Mouse (Mus musculus): ENCODE data around the gene Lypd4. TPM values are rescaled to one million over a fixed set of nuclear protein-coding genes. Genes with fewer than 3 reads are reported as not detected.

Lypd4 gene
- polyA plus RNA-seq, 1 experiment from 2014 or later = not detected

DNA sequence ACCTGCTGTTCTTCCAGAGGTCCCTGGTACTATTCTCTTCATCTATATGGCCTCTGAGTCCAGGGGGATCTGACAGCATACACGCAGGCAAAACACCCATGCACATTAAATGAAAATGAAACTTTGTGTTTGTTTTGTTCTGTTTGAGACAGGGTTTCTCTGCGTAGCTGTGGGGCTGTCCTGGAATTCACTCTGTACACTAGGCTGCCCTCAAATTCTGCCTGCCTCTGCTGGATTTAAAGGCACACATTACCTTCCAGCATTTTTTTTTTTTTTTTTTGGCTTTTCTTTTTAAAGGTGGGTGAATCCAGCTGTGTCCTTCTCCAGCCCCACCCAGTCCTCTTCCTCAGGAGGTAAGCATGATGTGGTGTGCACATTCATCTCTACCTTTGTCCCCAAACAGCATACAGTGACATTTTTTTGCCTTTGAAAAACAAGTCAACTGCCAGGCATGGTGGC is 22.4 kb upstream of the Lypd4 start:
- H3K9ac ChIP-seq (ENCODE audit: low read length) = no peak overlapping the region
- 79% methylated on average over 2 of the region's 2 CpGs for WGBS
- DNase-seq (ENCODE audit: low spot score) (no peak), ATAC-seq (ENCODE audit: insufficient number of reproducible peaks, low FRiP score, low TSS enrichment, low read depth) (no peak)
- H3K9me3 ChIP-seq (ENCODE audit: control insufficient read depth, low read length) = no peaks in the 10 kb centered on the region
- H3K4me3 ChIP-seq (ENCODE audit: low read depth, low read length) = no peak overlapping the region
- no peak overlapping the region for H3K27ac ChIP-seq (replicated peaks; ENCODE audit: low read depth, low read length)
- no peaks in the 10 kb centered on the region for H3K27me3 ChIP-seq (ENCODE audit: control insufficient read depth, insufficient read depth, low read length)
- peaks cover 3% of the 10 kb centered on the region; the same call in 1 of the 2 replicates for H3K4me1 ChIP-seq (ENCODE audit: control insufficient read depth, insufficient read depth, low read length)
- peaks cover 19% of the 10 kb centered on the region for H3K36me3 ChIP-seq (ENCODE audit: control insufficient read depth, insufficient read depth, low read length)
- H3K4me2 ChIP-seq (ENCODE audit: low read depth, severe bottlenecking) = no peak overlapping the region

DNA sequence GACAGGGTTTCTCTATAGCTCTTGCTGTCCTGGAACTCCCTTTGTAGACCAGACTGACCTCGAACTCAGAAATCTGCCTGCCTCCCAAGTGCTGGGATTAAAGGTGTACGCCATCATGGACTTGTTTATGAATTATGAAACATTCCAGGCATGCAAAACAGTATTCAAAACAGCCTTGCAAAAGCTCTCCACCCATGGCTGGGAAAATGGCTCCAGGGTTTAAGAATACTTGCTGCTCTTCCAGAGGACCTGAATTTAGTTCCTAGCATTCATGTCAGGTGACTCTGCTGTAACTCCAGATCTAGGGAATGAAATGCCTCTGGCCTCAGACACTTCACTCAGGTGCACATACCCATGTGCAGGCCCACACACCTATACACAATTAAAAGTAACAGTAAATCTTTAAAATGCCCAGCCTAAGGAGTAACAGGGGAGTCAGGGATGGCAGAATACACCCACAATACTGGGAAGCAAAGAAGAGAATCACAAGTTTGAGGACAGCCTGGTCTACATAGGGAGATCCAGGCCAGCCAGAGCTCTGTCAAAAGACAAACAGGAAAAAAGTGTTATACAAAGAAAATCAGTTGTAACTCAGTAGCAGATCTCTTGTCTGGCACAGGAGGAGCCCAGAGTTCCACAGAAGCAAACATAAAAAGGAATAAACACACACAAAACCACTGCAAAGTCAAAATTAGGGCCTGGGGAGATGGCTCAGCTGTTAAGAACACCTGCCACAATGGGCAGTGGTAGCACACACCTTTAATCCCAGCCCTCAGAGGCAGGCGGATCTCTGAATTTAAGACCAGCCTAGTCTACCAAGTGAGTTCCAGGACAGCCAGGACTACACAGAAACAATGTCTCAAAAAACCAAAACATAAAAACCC is 21.7 kb upstream of the Lypd4 start:
- H3K36me3 ChIP-seq (ENCODE audit: control insufficient read depth, insufficient read depth, low read length) = peaks cover 24% of the 10 kb centered on the region
- H3K4me2 ChIP-seq (ENCODE audit: low read depth, severe bottlenecking) = no peak overlapping the region
- no peaks in the 10 kb centered on the region for H3K27me3 ChIP-seq (ENCODE audit: control insufficient read depth, insufficient read depth, low read length)
- H3K9me3 ChIP-seq (ENCODE audit: control insufficient read depth, low read length) = no peaks in the 10 kb centered on the region
- ATAC-seq (ENCODE audit: insufficient number of reproducible peaks, low FRiP score, low TSS enrichment, low read depth) = no peak
- peaks cover 8% of the 10 kb centered on the region for H3K4me1 ChIP-seq (ENCODE audit: control insufficient read depth, insufficient read depth, low read length)
- H3K9ac ChIP-seq (ENCODE audit: low read length) = no peak overlapping the region
- WGBS = 73% methylated on average over 3 of the region's 3 CpGs
- H3K4me3 ChIP-seq (ENCODE audit: low read depth, low read length) = no peak overlapping the region
- DNase-seq (ENCODE audit: low spot score) = no peak
- no peak overlapping the region for H3K27ac ChIP-seq (replicated peaks; ENCODE audit: low read depth, low read length)

DNA sequence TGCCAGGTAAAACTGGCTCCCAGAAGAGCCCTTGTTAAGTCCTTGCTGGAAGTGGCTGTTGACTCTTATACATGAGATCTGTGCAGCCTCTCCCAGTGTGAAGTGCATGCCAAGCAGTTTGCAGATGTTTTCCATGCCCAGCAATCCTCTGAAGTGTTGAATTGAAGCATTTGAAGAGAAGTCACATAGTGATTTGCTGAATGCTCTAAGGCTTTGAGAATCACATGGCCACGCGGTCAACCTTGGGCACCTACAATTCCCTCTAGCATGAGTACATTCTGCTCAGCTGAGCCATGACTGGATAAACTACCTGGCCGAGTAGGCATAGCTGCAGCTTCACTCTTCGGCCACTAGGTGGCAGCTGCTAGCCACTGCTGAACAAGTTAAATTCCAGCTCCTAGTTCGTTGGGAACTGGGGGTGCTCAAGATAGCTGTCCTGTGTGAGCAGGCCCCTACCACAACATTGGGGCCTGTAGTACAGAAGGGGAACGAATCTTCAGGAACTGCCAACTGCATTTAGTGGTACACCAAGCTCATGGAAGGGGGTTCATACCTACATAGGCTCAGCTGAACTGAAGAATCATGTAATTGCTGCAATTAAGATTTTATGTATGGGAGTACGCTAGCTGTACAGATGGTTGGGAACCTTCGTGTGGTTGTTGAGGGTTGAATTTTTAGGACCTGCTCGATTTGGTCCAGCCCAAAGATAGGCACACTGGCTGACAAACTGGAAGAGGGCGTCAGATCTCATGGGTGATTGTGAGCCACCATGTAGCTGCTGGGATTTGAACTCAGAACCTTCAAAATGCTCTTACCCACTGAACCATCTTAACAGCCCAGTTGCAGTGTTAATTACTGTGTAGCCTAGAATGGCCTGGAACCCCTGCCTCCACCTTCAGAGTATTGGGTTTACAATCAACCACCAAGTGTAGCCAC is 20.8 kb upstream of the Lypd4 start:
- peaks cover 31% of the 10 kb centered on the region for H3K36me3 ChIP-seq (ENCODE audit: control insufficient read depth, insufficient read depth, low read length)
- H3K4me3 ChIP-seq (ENCODE audit: low read depth, low read length) = no peak overlapping the region
- DNase-seq (ENCODE audit: low spot score) = peak; percentile 87
- no peak overlapping the region for H3K9ac ChIP-seq (ENCODE audit: low read length)
- peaks cover 17% of the 10 kb centered on the region for H3K4me1 ChIP-seq (ENCODE audit: control insufficient read depth, insufficient read depth, low read length)
- WGBS = 30% methylated on average over 10 of the region's 10 CpGs
- H3K9me3 ChIP-seq (ENCODE audit: control insufficient read depth, low read length) = no peaks in the 10 kb centered on the region
- no peak overlapping the region for H3K4me2 ChIP-seq (ENCODE audit: low read depth, severe bottlenecking)
- 0 out of 2 replicates have a peak overlapping the region, but pooled peaks have one; percentile 21 for H3K27ac ChIP-seq (replicated peaks; ENCODE audit: low read depth, low read length)
- no peaks in the 10 kb centered on the region for H3K27me3 ChIP-seq (ENCODE audit: control insufficient read depth, insufficient read depth, low read length)
- ATAC-seq (ENCODE audit: insufficient number of reproducible peaks, low FRiP score, low TSS enrichment, low read depth) = peak; percentile 32

DNA sequence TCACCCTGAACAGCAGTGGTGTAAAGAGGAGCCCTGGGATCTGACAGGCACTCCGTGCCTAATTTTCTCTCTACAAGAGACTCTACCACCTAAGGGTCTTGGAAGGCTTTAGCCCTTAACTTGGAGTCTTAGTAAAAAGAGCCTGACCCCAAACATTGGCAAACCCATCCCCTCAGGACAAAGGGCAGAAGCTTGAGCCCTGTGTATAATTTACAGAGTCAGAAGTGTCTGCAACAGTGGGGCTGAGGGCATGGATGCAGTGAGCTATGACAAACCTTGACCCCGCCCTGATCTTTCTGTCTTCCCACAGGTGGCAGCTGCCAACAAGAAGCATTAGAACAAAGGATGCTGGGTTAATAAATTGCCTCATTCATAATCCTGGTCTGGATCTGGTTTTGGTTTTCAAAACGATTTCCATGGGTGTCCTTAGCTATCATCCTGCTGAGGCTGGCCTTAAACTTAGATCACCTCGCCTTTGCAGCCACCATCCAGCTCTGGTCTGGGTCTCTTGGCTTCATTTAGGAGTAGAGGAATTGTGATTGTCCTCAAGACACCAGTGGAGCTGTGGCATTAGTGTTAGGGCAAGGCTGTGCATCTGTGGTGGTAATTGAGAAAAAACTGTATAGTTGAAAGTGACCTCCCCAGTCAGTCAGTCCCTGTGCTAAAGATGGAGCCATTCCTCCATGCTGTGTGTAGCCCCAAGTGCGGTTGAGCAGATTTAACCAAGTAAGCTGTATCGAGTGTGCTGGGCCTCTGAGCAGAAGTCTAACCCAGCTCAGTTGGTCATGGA is 19.9 kb upstream of the Lypd4 start:
- no peak overlapping the region for H3K9ac ChIP-seq (ENCODE audit: low read length)
- H3K36me3 ChIP-seq (ENCODE audit: control insufficient read depth, insufficient read depth, low read length) = peaks cover 31% of the 10 kb centered on the region
- H3K27me3 ChIP-seq (ENCODE audit: control insufficient read depth, insufficient read depth, low read length) = no peaks in the 10 kb centered on the region
- 0 out of 2 replicates have a peak overlapping the region, but pooled peaks have one; percentile 21 for H3K27ac ChIP-seq (replicated peaks; ENCODE audit: low read depth, low read length)
- 84% methylated on average over 6 of the region's 6 CpGs for WGBS
- H3K4me2 ChIP-seq (ENCODE audit: low read depth, severe bottlenecking) = no peak overlapping the region
- ATAC-seq (ENCODE audit: insufficient number of reproducible peaks, low FRiP score, low TSS enrichment, low read depth) (no peak), DNase-seq (ENCODE audit: low spot score) (no peak)
- no peaks in the 10 kb centered on the region for H3K9me3 ChIP-seq (ENCODE audit: control insufficient read depth, low read length)
- peaks cover 19% of the 10 kb centered on the region for H3K4me1 ChIP-seq (ENCODE audit: control insufficient read depth, insufficient read depth, low read length)
- H3K4me3 ChIP-seq (ENCODE audit: low read depth, low read length) = no peak overlapping the region

DNA sequence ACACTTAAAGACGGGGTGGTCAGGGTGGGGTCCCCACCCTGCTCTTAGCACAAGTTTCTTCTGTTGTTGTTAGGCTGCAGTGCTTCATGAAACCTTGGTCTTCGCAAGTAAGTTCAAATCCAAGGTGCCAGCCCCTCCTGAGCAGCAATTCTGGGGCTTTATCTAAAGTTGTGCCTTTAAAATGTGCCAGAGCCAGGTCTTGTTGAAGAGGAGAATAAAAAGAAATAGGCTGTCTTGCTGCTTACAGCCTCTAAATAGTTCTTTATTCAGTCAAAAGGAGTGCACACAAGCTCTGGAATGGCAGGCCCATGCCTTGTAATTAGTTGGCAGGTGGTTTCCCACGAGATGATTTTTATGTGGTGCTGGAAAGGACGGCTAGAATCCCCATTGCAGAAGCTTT is 17.4 kb upstream of the Lypd4 start:
- Histone ChIP-seq H3K36me3 (ENCODE audit: control insufficient read depth, insufficient read depth, low read length) (peaks cover 31% of the 10 kb centered on the region), H3K27me3 (ENCODE audit: control insufficient read depth, insufficient read depth, low read length) (no peaks in the 10 kb centered on the region), H3K4me1 (ENCODE audit: control insufficient read depth, insufficient read depth, low read length) (peaks cover 19% of the 10 kb centered on the region), H3K9me3 (ENCODE audit: control insufficient read depth, low read length) (no peaks in the 10 kb centered on the region), H3K27ac (replicated peaks; ENCODE audit: low read depth, low read length) (no peak overlapping the region), H3K4me2 (ENCODE audit: low read depth, severe bottlenecking) (peak overlapping the region; percentile 77; the same call in 1 of the 2 replicates), H3K4me3 (ENCODE audit: low read depth, low read length) (no peak overlapping the region), H3K9ac (ENCODE audit: low read length) (peak overlapping the region; percentile 24; the same call in 1 of the 2 replicates)
- ATAC-seq (ENCODE audit: insufficient number of reproducible peaks, low FRiP score, low TSS enrichment, low read depth) (no peak), DNase-seq (ENCODE audit: low spot score) (no peak)
- 71% methylated on average over 4 of the region's 4 CpGs for WGBS

DNA sequence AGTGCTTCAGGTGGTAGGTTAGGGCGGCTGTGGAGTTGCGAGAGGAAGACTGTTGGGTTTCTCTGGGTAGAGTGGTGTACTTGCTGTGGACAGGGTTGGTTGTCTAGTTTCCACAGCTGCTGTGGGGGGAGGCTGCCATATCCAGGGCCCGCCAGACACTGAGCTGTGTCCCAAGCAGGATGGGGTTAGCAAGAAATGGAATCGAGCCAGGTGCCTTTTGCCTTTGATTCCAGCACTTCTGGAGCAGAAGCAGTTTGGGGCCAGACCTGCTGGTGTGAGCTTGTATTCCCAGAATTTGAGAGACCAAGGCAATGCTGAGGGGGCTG is 16.5 kb upstream of the Lypd4 start:
- peak overlapping the region; percentile 100 for H3K9ac ChIP-seq (ENCODE audit: low read length)
- DNase-seq (ENCODE audit: low spot score) (no peak), ATAC-seq (ENCODE audit: insufficient number of reproducible peaks, low FRiP score, low TSS enrichment, low read depth) (no peak)
- peak overlapping the region; percentile 77 for H3K4me2 ChIP-seq (ENCODE audit: low read depth, severe bottlenecking)
- WGBS = 82% methylated on average over 4 of the region's 4 CpGs
- no peak overlapping the region for H3K27ac ChIP-seq (replicated peaks; ENCODE audit: low read depth, low read length)
- H3K4me1 ChIP-seq (ENCODE audit: control insufficient read depth, insufficient read depth, low read length) = peaks cover 19% of the 10 kb centered on the region
- H3K36me3 ChIP-seq (ENCODE audit: control insufficient read depth, insufficient read depth, low read length) = peaks cover 31% of the 10 kb centered on the region
- H3K9me3 ChIP-seq (ENCODE audit: control insufficient read depth, low read length) = no peaks in the 10 kb centered on the region
- peak overlapping the region; percentile 100 for H3K4me3 ChIP-seq (ENCODE audit: low read depth, low read length)
- no peaks in the 10 kb centered on the region for H3K27me3 ChIP-seq (ENCODE audit: control insufficient read depth, insufficient read depth, low read length)

DNA sequence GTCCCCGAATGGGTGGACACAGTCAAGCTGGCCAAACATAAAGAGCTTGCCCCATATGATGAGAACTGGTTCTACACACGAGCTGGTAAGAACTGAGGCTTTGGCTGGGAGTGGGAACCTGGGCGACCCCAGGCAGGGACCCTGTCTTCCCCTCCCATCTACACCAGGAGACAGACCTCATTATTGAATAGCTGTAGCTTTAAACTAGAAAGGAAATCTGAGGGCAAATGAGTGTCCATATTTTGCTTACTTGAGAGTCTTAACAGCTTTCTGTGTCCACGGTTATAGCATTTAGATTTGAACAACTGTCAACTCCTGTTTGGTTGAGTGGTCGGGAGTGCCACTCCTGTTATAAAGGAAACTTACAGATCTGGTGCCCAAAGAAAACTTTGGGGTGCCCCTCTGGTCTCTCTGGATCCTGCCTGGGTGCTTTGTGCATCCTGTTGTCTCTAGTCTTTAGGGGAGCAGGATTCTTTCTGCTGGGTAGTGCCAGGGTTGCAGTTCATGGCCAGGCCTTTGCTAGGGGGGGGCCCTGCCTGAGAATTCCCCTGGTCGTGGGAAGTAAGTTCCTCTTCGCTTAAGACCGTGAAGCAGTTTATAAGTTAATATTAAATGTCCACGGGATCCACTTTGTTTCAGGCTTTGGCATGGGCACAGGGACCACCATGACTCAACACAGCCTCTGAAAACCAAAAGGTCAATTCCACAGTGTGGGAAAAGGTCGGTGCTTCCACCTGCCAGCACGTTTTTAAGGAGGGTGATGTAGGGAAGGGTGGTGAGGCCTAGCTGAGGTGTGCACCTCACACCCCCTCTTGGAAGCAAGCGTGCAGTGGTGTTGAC is 15.9 kb upstream of the Lypd4 start:
- H3K27me3 ChIP-seq (ENCODE audit: control insufficient read depth, insufficient read depth, low read length) = no peaks in the 10 kb centered on the region
- H3K4me2 ChIP-seq (ENCODE audit: low read depth, severe bottlenecking) = peak overlapping the region; percentile 77
- no peaks in the 10 kb centered on the region for H3K9me3 ChIP-seq (ENCODE audit: control insufficient read depth, low read length)
- H3K9ac ChIP-seq (ENCODE audit: low read length) = peak overlapping the region; percentile 100
- peak overlapping the region; percentile 100 for H3K4me3 ChIP-seq (ENCODE audit: low read depth, low read length)
- DNase-seq (ENCODE audit: low spot score) (no peak), ATAC-seq (ENCODE audit: insufficient number of reproducible peaks, low FRiP score, low TSS enrichment, low read depth) (no peak)
- WGBS = 47% methylated on average over 12 of the region's 12 CpGs
- H3K27ac ChIP-seq (replicated peaks; ENCODE audit: low read depth, low read length) = no peak overlapping the region
- H3K36me3 ChIP-seq (ENCODE audit: control insufficient read depth, insufficient read depth, low read length) = peaks cover 31% of the 10 kb centered on the region
- H3K4me1 ChIP-seq (ENCODE audit: control insufficient read depth, insufficient read depth, low read length) = peaks cover 19% of the 10 kb centered on the region
